Mouse (Mus musculus) forebrain, postnatal 0 days (tissue): ENCODE data around the gene Cklf. TPM values are rescaled to one million over a fixed set of nuclear protein-coding genes. Genes with fewer than 3 reads are reported as not detected.

Source experiments
- ATAC-seq: fragments of 200-750 bp; cut with Nextera tagmentation; 2 replicates; pipeline ENCODE4 v1.8.0; 2017; ENCODE audit warnings: mild to moderate bottlenecking, moderate library complexity
- DNase-seq: peaks from one replicate; pipeline ENCODE4 v3.0.0-alpha.2; 2015
- H3K27ac ChIP-seq: fragments of 300-500 bp; sonication (generic); 2 replicates; pipeline ENCODE4 v1.5.1; 2014; ENCODE audit warnings: low read depth, mild to moderate bottlenecking, antibody characterized with exemption, low read length, moderate library complexity, mixed read lengths
- H3K27me3 ChIP-seq: fragments of 300-500 bp; sonication (generic); 2 replicates; pipeline ENCODE4 v1.6.1; 2014; ENCODE audit warnings: mild to moderate bottlenecking, low read length, mixed read lengths; ENCODE audit not compliant: insufficient read depth
- H3K36me3 ChIP-seq: fragments of 300-500 bp; sonication (generic); 2 replicates; pipeline ENCODE4 v1.6.1; 2014; ENCODE audit warnings: mild to moderate bottlenecking, moderate library complexity; ENCODE audit not compliant: insufficient read depth
- H3K4me1 ChIP-seq: fragments of 300-500 bp; sonication (generic); 2 replicates; pipeline ENCODE4 v1.6.1; 2014; ENCODE audit warnings: antibody characterized with exemption; ENCODE audit not compliant: insufficient read depth
- H3K4me2 ChIP-seq: fragments of 300-500 bp; sonication (generic); 2 replicates; pipeline ENCODE4 v1.6.1; 2014; ENCODE audit warnings: low read depth, mild to moderate bottlenecking, moderate library complexity
- H3K4me3 ChIP-seq: fragments of 300-500 bp; sonication (generic); 2 replicates; pipeline ENCODE4 v1.5.1; 2014; ENCODE audit warnings: low read depth, low read length, mixed read lengths
- H3K9ac ChIP-seq: fragments of 300-500 bp; sonication (generic); 2 replicates; pipeline ENCODE4 v1.6.1; 2014; ENCODE audit warnings: mild to moderate bottlenecking
- H3K9me3 ChIP-seq: fragments of 300-500 bp; sonication (generic); 2 replicates; pipeline ENCODE4 v1.6.1; 2016; ENCODE audit warnings: low read length
- CTCF ChIP-seq: sonication (generic); IDR thresholded peaks from 2 replicates; pipeline ENCODE4 v1.5.1; 2016; ENCODE audit warnings: antibody characterized with exemption, control low read depth, low read depth
- WGBS: fragments of 180-500 bp; shearing (Covaris S2); extraction: QIAGEN DNeasy Blood & Tissue Kit; methylation state at CpG from one replicate; pipeline ENCODE4 v1.1.7; 2014; 5-methylcytosine and 5-hydroxymethylcytosine counted together
- polyA plus RNA-seq: library from polyadenylated mRNA; unstranded; fragments of >200 nt; fragmentation: Nextera tagmentation; extraction: Ambion mirVana; gene quantifications from 2 replicates; pipeline ENCODE4 v1.2.1, GENCODE M21; 2015
- total RNA-seq: library from RNA; depleted of rRNA; stranded (reverse); fragments of >200 nt; gene quantifications from 2 replicates; pipeline ENCODE4 v1.2.3, GENCODE M21; 2014; rRNA removed

Gene Cklf
- total and polyA plus RNA-seq, 2 experiments from 2014 or later = 24.8 to 29.2 TPM

GRCm38 (mm10) chr8:104313311-104313710 lies 62.6 kb downstream of the Cklf start:
- Histone ChIP-seq H3K4me3 (no peak overlapping the region), H3K9me3 (no peaks in the 10 kb centered on the region), H3K36me3 (no peaks in the 10 kb centered on the region), H3K27me3 (no peaks in the 10 kb centered on the region), H3K27ac (no peak overlapping the region), H3K4me2 (no peak overlapping the region), H3K4me1 (no peaks in the 10 kb centered on the region), H3K9ac (no peak overlapping the region)
- TF ChIP-seq CTCF = no peak
- DNase-seq = no peak
- 77% methylated on average over 4 of the region's 4 CpGs for WGBS
- ATAC-seq = no peak

Other genes with a start within 250 kb of the Cklf start
- 10.9 and 18.1 TPM in 2 replicates for gene Cdh5, start 149.2 kb upstream of the Cklf start, total RNA-seq
- 8.1 and 8.4 TPM in 2 replicates for gene Cdh5, start 149.2 kb upstream of the Cklf start, polyA plus RNA-seq
- 18.2 and 18.9 TPM in 2 replicates for gene Bean1, start 80.4 kb upstream of the Cklf start, total RNA-seq
- gene Bean1, start 80.4 kb upstream of the Cklf start, polyA plus RNA-seq = 8.6 and 9.9 TPM in 2 replicates
- gene Tk2, start 2.3 kb upstream of the Cklf start, total RNA-seq = 45.2 and 52.9 TPM in 2 replicates
- gene Tk2, start 2.3 kb upstream of the Cklf start, polyA plus RNA-seq = 45.2 and 45.3 TPM in 2 replicates
- 0.14 TPM in 1 of 2 replicates, not detected in the other for gene Cmtm2a, start 42.3 kb downstream of the Cklf start, total RNA-seq
- 0.17 TPM in 1 of 2 replicates, not detected in the other for gene Cmtm2a, start 42.3 kb downstream of the Cklf start, polyA plus RNA-seq
- gene Gm45711, start 59.2 kb downstream of the Cklf start, total RNA-seq = not detected in 2 replicates
- not detected in 2 replicates for gene Gm45711, start 59.2 kb downstream of the Cklf start, polyA plus RNA-seq
- 0.62 TPM in 1 of 2 replicates, not detected in the other for gene Cmtm1, start 59.3 kb downstream of the Cklf start, total RNA-seq
- not detected in 2 replicates for gene Cmtm1, start 59.3 kb downstream of the Cklf start, polyA plus RNA-seq
- gene Gm11020, start 70.7 kb downstream of the Cklf start, total RNA-seq = not detected in 2 replicates
- gene Gm11020, start 70.7 kb downstream of the Cklf start, polyA plus RNA-seq = not detected in 2 replicates
- gene Cmtm2b, start 71.4 kb downstream of the Cklf start, total RNA-seq = 0.38 TPM in 1 of 2 replicates, not detected in the other
- gene Cmtm2b, start 71.4 kb downstream of the Cklf start, polyA plus RNA-seq = not detected in 2 replicates
- gene Cmtm3, start 88.5 kb downstream of the Cklf start, total RNA-seq = 18.4 and 22.0 TPM in 2 replicates
- 33.0 and 34.4 TPM in 2 replicates for gene Cmtm3, start 88.5 kb downstream of the Cklf start, polyA plus RNA-seq
- 32.9 and 35.1 TPM in 2 replicates for gene Cmtm4, start 144.9 kb downstream of the Cklf start, total RNA-seq
- gene Cmtm4, start 144.9 kb downstream of the Cklf start, polyA plus RNA-seq = 2.0 and 2.3 TPM in 2 replicates
- 104 and 125 TPM in 2 replicates for gene Dync1li2, start 192.2 kb downstream of the Cklf start, total RNA-seq
- 46.4 and 74.0 TPM in 2 replicates for gene Dync1li2, start 192.2 kb downstream of the Cklf start, polyA plus RNA-seq